Mouse (Mus musculus) urinary bladder, postnatal 14 days (tissue): ENCODE measurements around the gene Otx2.

Experiments
- DNase-seq: peaks from one replicate; pipeline ENCODE4 v3.0.0; 2021; ENCODE audit warnings: low spot score

Otx2 gene

GRCm38 (mm10) chr14:48673541-48673940 is at the start of gene Otx2:
Gene Otx2, minus strand, starts transcription at chr14:48673819.
- DNase-seq, result no peak

- DNase-seq, result no peak
Measured at GRCm38 (mm10) chr14:48722763-48723162, 49.1 kb upstream of the Otx2 start.

GRCm38 (mm10) chr14:48719296-48719695 is 45.7 kb upstream of the Otx2 start:
- no peak for DNase-seq

- DNase-seq, result no peak
Measured at GRCm38 (mm10) chr14:48717632-48718279, 44.1 kb upstream of the Otx2 start.

- DNase-seq, result no peak
Measured at GRCm38 (mm10) chr14:48716456-48716855, 42.8 kb upstream of the Otx2 start.

GRCm38 (mm10) chr14:48710871-48711370 is 37.3 kb upstream of the Otx2 start:
- DNase-seq, result no peak

- no peak for DNase-seq
Measured at GRCm38 (mm10) chr14:48710062-48710870, 36.6 kb upstream of the Otx2 start.

GRCm38 (mm10) chr14:48709371-48710061 is 35.9 kb upstream of the Otx2 start:
- no peak for DNase-seq

- DNase-seq, result no peak
Measured at GRCm38 (mm10) chr14:48707844-48708383, 34.3 kb upstream of the Otx2 start.

GRCm38 (mm10) chr14:48707391-48707790 is 33.8 kb upstream of the Otx2 start:
- DNase-seq, result no peak

- no peak for DNase-seq
Measured at GRCm38 (mm10) chr14:48700790-48701370, 27.3 kb upstream of the Otx2 start.

- no peak for DNase-seq
Measured at GRCm38 (mm10) chr14:48679590-48679989, 6.0 kb upstream of the Otx2 start.

GRCm38 (mm10) chr14:48678674-48679073 is 5.1 kb upstream of the Otx2 start:
- DNase-seq, result no peak

GRCm38 (mm10) chr14:48674036-48674831 is 615 bp upstream of the Otx2 start:
- DNase-seq, result no peak

GRCm38 (mm10) chr14:48672611-48673176 is 925 bp downstream of the Otx2 start:
- DNase-seq, result no peak

GRCm38 (mm10) chr14:48671480-48672240 is 2.0 kb downstream of the Otx2 start:
- DNase-seq, result no peak

GRCm38 (mm10) chr14:48670761-48671479 is 2.7 kb downstream of the Otx2 start:
- DNase-seq, result no peak

GRCm38 (mm10) chr14:48670258-48670630 is 3.4 kb downstream of the Otx2 start:
- DNase-seq, result no peak

- DNase-seq, result no peak
Measured at GRCm38 (mm10) chr14:48669541-48670257, 3.9 kb downstream of the Otx2 start.
